Mouse (Mus musculus): ENCODE data around the gene Tram2. TPM values are rescaled to one million over a fixed set of nuclear protein-coding genes. Genes with fewer than 3 reads are reported as not detected.

Gene Tram2
- polyA plus RNA-seq, 1 experiment from 2014 or later, result 4.3 TPM

DNA sequence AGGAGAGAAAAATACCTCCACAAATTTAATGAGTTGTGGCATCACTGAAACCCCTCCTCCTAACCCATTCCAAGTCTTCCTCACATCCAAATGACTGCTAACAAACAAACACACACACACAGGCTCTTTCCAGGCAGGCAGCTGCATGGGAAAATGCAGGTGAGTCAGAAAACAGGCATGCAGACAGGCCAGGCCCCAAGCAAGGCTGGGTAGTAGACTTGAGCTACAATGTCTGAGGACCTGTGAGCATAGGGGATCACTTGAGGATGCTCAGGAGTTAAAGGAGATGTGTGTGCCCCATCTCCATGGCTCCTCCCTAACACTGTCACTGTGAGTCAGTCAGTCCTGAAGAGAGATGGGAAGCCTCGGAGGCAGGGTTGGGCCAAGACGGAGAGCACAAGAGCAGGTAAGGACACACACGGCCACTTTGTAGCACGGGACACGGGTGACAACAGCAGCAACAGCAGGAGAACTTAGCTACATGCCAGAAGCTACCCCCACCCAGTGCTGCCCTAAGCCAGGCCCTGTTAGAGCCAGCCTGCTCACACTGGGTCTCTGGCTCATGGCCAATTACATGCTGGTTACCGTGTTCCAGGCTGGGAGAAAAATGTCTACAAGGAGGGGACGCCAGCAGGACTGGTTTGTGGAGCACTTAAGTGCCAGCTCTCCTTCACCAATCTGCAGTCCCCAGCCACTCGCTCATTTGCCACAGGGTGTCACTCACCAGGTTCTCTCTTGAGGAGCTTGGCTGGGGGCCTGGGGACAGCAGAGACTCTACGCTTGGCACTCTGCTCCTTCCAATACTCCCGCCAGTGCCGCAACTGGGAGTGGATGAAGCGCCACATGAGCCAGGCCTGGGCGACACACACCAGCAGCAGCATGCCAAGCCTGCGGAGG lies 76.5 kb downstream of the Tram2 start:
- H3K4me1 ChIP-seq (replicated peaks; ENCODE audit: control insufficient read depth, insufficient read depth, low read length), result no peaks in the 10 kb centered on the region
- H3K4me2 ChIP-seq (replicated peaks; ENCODE audit: low read depth), result no peak overlapping the region
- no peaks in the 10 kb centered on the region for H3K9me3 ChIP-seq (ENCODE audit: control insufficient read depth)
- no peaks in the 10 kb centered on the region for H3K27me3 ChIP-seq (replicated peaks; ENCODE audit: control insufficient read depth, insufficient read depth, low read length)
- H3K9ac ChIP-seq (ENCODE audit: low read depth, low read length), result no peak overlapping the region
- H3K36me3 ChIP-seq (ENCODE audit: control insufficient read depth, insufficient read depth), result peaks cover 18% of the 10 kb centered on the region; the same call in 1 of the 2 replicates
- 84% methylated on average over 14 of the region's 14 CpGs for WGBS
- no peak overlapping the region for H3K4me3 ChIP-seq (ENCODE audit: low read depth, low read length)
- no peak for ATAC-seq
- H3K27ac ChIP-seq (ENCODE audit: low read depth, low read length), result no peak overlapping the region
- no peak for TF ChIP-seq CTCF (IDR thresholded peaks at IDR 0.05; ENCODE audit: low read depth)

DNA sequence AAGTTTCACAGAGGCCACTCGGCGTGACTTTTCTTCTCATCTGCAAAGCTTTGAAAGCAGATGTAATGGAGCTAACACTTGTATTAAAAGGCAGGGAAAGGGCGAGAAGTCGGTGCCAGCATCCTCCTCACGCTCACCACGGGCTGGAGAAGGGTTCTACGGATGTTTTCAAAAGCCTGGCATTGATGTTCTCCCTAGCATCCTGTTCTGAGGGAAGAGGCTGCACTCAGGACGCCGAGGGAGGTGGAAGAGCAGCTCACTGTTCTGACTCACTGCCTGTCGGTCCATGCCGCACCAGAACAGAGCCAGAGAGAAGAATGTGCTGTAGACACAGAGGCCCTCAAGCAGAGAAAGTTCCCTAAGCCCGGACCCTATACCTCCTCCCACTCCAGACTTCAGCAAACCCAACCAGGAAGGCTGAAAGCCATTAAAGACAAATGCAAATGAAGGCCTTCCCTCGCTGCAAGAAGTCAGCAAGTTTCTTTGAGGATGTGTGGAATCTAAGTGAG lies 81.1 kb downstream of the Tram2 start:
- no peak for ATAC-seq
- Histone ChIP-seq H3K36me3 (ENCODE audit: control insufficient read depth, insufficient read depth) (peaks cover 8% of the 10 kb centered on the region; the same call in 1 of the 2 replicates), H3K9me3 (ENCODE audit: control insufficient read depth) (no peaks in the 10 kb centered on the region), H3K4me1 (replicated peaks; ENCODE audit: control insufficient read depth, insufficient read depth, low read length) (no peaks in the 10 kb centered on the region), H3K4me2 (replicated peaks; ENCODE audit: low read depth) (no peak overlapping the region), H3K9ac (ENCODE audit: low read depth, low read length) (no peak overlapping the region), H3K4me3 (ENCODE audit: low read depth, low read length) (no peak overlapping the region), H3K27me3 (replicated peaks; ENCODE audit: control insufficient read depth, insufficient read depth, low read length) (no peaks in the 10 kb centered on the region), H3K27ac (ENCODE audit: low read depth, low read length) (no peak overlapping the region)
- WGBS, result 65% methylated on average over 13 of the region's 13 CpGs
- no peak for TF ChIP-seq CTCF (IDR thresholded peaks at IDR 0.05; ENCODE audit: low read depth)

DNA sequence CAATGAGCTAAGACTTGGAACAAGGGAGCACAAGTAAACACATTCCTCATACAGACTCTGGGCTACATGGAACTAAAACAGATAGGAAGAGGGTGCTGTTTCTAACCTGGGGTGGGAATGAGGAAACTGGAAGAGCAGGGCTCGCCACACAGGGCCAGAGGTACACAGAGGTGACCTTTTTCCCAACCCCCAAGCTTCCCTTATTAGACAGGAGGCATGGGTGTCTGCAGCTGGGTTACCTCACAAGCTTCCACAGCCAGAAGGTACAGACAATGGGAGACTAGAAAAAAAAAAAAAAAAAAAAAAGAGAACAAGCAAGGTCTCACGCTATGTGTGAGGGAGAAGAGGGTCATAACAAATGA lies 81.7 kb downstream of the Tram2 start:
- no peaks in the 10 kb centered on the region for H3K27me3 ChIP-seq (replicated peaks; ENCODE audit: control insufficient read depth, insufficient read depth, low read length)
- no peak overlapping the region for H3K4me2 ChIP-seq (replicated peaks; ENCODE audit: low read depth)
- peaks cover 8% of the 10 kb centered on the region; the same call in 1 of the 2 replicates for H3K36me3 ChIP-seq (ENCODE audit: control insufficient read depth, insufficient read depth)
- H3K4me1 ChIP-seq (replicated peaks; ENCODE audit: control insufficient read depth, insufficient read depth, low read length), result no peaks in the 10 kb centered on the region
- 61% methylated on average over 2 of the region's 2 CpGs for WGBS
- H3K9ac ChIP-seq (ENCODE audit: low read depth, low read length), result no peak overlapping the region
- ATAC-seq, result no peak
- no peak overlapping the region for H3K4me3 ChIP-seq (ENCODE audit: low read depth, low read length)
- no peaks in the 10 kb centered on the region for H3K9me3 ChIP-seq (ENCODE audit: control insufficient read depth)
- no peak overlapping the region for H3K27ac ChIP-seq (ENCODE audit: low read depth, low read length)
- no peak for TF ChIP-seq CTCF (IDR thresholded peaks at IDR 0.05; ENCODE audit: low read depth)

DNA sequence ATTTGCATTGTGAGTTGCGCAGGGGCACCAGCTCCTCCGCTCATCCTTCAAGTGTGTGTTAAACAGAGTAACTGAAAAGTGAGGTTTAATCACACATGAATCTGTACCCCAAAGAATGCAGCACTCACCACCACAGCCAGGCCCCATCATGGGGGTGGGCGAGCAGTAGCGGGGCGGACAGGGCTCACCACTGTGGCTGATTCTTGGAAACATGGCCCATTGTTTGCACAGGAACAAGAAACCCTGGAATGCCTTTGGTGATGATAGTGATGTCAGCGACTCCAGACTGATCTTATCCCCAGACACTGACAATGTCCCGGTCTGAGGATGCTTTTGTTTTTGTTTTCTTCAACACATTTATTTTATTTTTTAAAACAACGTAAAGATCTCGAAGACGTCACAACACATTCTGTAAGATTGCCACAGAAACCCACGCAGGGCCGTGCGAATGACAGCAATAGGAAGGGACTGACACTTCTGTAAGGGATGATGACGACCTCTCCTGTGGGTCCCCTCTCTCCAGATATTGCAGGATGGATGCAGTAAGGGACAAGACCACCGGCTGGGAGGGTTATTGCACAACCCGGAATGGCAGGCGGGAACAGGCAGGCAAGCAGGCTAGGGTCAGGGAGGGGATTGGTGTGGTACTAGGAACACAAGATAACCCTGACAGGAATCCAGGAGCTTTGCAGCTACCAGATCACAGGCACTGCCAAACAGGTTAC lies 82.3 kb downstream of the Tram2 start:
- TF ChIP-seq CTCF (IDR thresholded peaks at IDR 0.05; ENCODE audit: low read depth), result no peak
- WGBS, result 69% methylated on average over 17 of the region's 17 CpGs
- peaks cover 6% of the 10 kb centered on the region; the same call in 1 of the 2 replicates for H3K36me3 ChIP-seq (ENCODE audit: control insufficient read depth, insufficient read depth)
- H3K4me3 ChIP-seq (ENCODE audit: low read depth, low read length), result no peak overlapping the region
- no peak for ATAC-seq
- H3K27me3 ChIP-seq (replicated peaks; ENCODE audit: control insufficient read depth, insufficient read depth, low read length), result no peaks in the 10 kb centered on the region
- no peak overlapping the region for H3K27ac ChIP-seq (ENCODE audit: low read depth, low read length)
- H3K4me2 ChIP-seq (replicated peaks; ENCODE audit: low read depth), result no peak overlapping the region
- no peaks in the 10 kb centered on the region for H3K4me1 ChIP-seq (replicated peaks; ENCODE audit: control insufficient read depth, insufficient read depth, low read length)
- no peaks in the 10 kb centered on the region for H3K9me3 ChIP-seq (ENCODE audit: control insufficient read depth)
- no peak overlapping the region for H3K9ac ChIP-seq (ENCODE audit: low read depth, low read length)

DNA sequence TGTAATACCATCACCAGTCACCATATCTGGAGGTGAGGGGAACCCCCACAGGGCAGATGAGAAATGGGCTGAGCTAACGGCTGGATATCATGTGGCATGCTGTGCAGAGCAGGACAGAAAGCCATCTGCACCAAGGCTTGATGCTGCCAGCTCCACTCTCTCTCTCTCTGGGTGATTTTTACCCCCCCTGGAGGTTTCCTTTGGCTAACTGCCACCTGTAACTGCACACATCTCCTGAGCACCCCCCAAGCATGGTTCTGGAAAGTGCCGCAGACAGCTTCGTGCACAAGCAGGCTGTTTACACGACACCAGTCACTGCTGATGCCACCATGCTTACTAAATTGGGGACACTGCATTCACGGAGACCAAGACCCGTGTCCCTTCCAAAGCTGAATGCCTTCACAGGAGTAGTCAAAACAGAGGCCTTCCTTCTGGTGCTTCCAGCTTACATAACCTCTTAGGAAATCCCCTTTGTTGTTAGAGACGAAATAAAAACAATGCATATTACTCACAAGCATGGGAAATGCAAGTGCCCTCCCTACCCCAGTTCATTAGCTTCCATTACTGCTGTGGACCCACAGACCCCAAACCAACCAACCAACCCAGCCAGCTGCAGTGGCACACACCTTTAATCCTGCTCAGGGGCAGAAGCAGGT lies 83.6 kb downstream of the Tram2 start:
- no peaks in the 10 kb centered on the region for H3K4me1 ChIP-seq (replicated peaks; ENCODE audit: control insufficient read depth, insufficient read depth, low read length)
- WGBS, result 81% methylated on average over 7 of the region's 7 CpGs
- no peaks in the 10 kb centered on the region for H3K9me3 ChIP-seq (ENCODE audit: control insufficient read depth)
- no peak for ATAC-seq
- H3K4me3 ChIP-seq (ENCODE audit: low read depth, low read length), result no peak overlapping the region
- no peak overlapping the region for H3K27ac ChIP-seq (ENCODE audit: low read depth, low read length)
- H3K36me3 ChIP-seq (ENCODE audit: control insufficient read depth, insufficient read depth), result no peaks in the 10 kb centered on the region
- no peak overlapping the region for H3K4me2 ChIP-seq (replicated peaks; ENCODE audit: low read depth)
- no peak for TF ChIP-seq CTCF (IDR thresholded peaks at IDR 0.05; ENCODE audit: low read depth)
- no peak overlapping the region for H3K9ac ChIP-seq (ENCODE audit: low read depth, low read length)
- H3K27me3 ChIP-seq (replicated peaks; ENCODE audit: control insufficient read depth, insufficient read depth, low read length), result no peaks in the 10 kb centered on the region

DNA sequence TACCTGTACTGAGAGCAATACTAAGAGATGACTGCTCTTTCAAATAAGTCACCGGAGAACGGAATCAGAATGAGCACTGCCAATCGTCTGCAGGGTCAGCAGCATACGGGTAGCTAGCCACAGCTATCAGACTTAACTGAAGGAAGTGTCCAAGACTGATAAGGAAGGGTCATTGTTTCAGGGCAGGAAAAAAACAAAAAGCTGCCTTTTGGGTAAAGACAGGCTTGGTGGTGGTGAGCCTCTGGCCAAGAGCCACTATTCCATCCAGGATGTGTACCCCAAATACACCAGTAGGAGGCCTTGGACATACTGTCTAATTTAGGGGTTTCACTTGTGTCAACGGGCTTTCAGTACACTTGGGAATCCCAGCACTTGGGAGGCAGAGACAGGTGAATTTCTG lies 84.7 kb downstream of the Tram2 start:
- H3K36me3 ChIP-seq (ENCODE audit: control insufficient read depth, insufficient read depth), result no peaks in the 10 kb centered on the region
- 78% methylated on average over 5 of the region's 5 CpGs for whole genome bisulfite sequencing
- no peak overlapping the region for H3K27ac ChIP-seq (ENCODE audit: low read depth, low read length)
- no peaks in the 10 kb centered on the region for H3K9me3 ChIP-seq (ENCODE audit: control insufficient read depth)
- no peaks in the 10 kb centered on the region for H3K27me3 ChIP-seq (replicated peaks; ENCODE audit: control insufficient read depth, insufficient read depth, low read length)
- no peak for ATAC-seq
- H3K4me2 ChIP-seq (replicated peaks; ENCODE audit: low read depth), result no peak overlapping the region
- no peak overlapping the region for H3K4me3 ChIP-seq (ENCODE audit: low read depth, low read length)
- H3K4me1 ChIP-seq (replicated peaks; ENCODE audit: control insufficient read depth, insufficient read depth, low read length), result no peaks in the 10 kb centered on the region
- no peak overlapping the region for H3K9ac ChIP-seq (ENCODE audit: low read depth, low read length)
- TF ChIP-seq CTCF (IDR thresholded peaks at IDR 0.05; ENCODE audit: low read depth), result 0 out of 2 replicates have a peak, but pooled peaks have one; percentile 6
